Mouse (Mus musculus) heart, embryonic 16.5 days (tissue): Measurements from ENCODE around the gene Rgs7. TPM values are rescaled to one million over a fixed set of nuclear protein-coding genes. Genes with fewer than 3 reads are reported as not detected.

Source experiments
- ATAC-seq: fragments of 200-750 bp; cut with Nextera tagmentation; replicated peaks from 2 replicates; pipeline ENCODE4 v1.8.0; 2017; ENCODE audit warnings: moderate number of reproducible peaks; ENCODE audit not compliant: insufficient read depth, low FRiP score; ENCODE audit errors: extremely low read depth
- H3K27ac ChIP-seq: fragments of 300-500 bp; sonication (generic); 2 replicates; pipeline ENCODE4 v1.5.1; 2014; ENCODE audit warnings: mild to moderate bottlenecking, low read length, control low read depth, moderate library complexity
- H3K27me3 ChIP-seq: fragments of 300-500 bp; sonication (generic); 2 replicates; pipeline ENCODE4 v1.6.1; 2014; ENCODE audit warnings: low read length, mixed read lengths; ENCODE audit not compliant: control insufficient read depth, insufficient read depth
- H3K36me3 ChIP-seq: fragments of 300-500 bp; sonication (generic); 2 replicates; pipeline ENCODE4 v1.6.1; 2014; ENCODE audit not compliant: control insufficient read depth, insufficient read depth
- H3K4me1 ChIP-seq: fragments of 300-500 bp; sonication (generic); 2 replicates; pipeline ENCODE4 v1.6.1; 2014; ENCODE audit warnings: low read length, mixed read lengths; ENCODE audit not compliant: control insufficient read depth, insufficient read depth
- H3K4me2 ChIP-seq: fragments of 300-500 bp; sonication (generic); 2 replicates; pipeline ENCODE4 v1.6.1; 2014; ENCODE audit warnings: low read depth, mild to moderate bottlenecking, control low read depth, low read length
- H3K4me3 ChIP-seq: fragments of 300-500 bp; sonication (generic); 2 replicates; pipeline ENCODE4 v1.5.1; 2014; ENCODE audit warnings: mild to moderate bottlenecking, control low read depth, low read length
- H3K9ac ChIP-seq: fragments of 300-500 bp; sonication (generic); 2 replicates; pipeline ENCODE4 v1.6.1; 2014; ENCODE audit warnings: low read length, control low read depth
- H3K9me3 ChIP-seq: fragments of 300-500 bp; sonication (generic); replicated peaks from 2 replicates; pipeline ENCODE4 v1.6.1; 2016; ENCODE audit warnings: low read length; ENCODE audit not compliant: control insufficient read depth
- WGBS: fragments of 180-500 bp; shearing (Covaris S2); extraction: QIAGEN DNeasy Blood & Tissue Kit; methylation state at CpG from one replicate; pipeline ENCODE4 v1.1.7; 2014; 5-methylcytosine and 5-hydroxymethylcytosine counted together
- polyA plus RNA-seq: library from polyadenylated mRNA; unstranded; fragments of >200 nt; fragmentation: Nextera tagmentation; extraction: Ambion mirVana; gene quantifications from 2 replicates; pipeline ENCODE4 v1.2.1, GENCODE M21; 2015

Gene Rgs7
- polyA plus RNA-seq, 1 experiment from 2014 or later: 0.41 TPM

- H3K4me2 ChIP-seq: no peak overlapping the region
- WGBS: 89% methylated on average over 1 of the region's 1 CpGs
- no peaks in the 10 kb centered on the region for H3K4me1 ChIP-seq
- H3K4me3 ChIP-seq: no peak overlapping the region
- no peaks in the 10 kb centered on the region for H3K36me3 ChIP-seq
- H3K9me3 ChIP-seq: no peaks in the 10 kb centered on the region
- no peaks in the 10 kb centered on the region for H3K27me3 ChIP-seq
- ATAC-seq: no peak
- no peak overlapping the region for H3K27ac ChIP-seq
- no peak overlapping the region for H3K9ac ChIP-seq
Observed at GRCm38 (mm10) chr1:175346162-175346561, 146.1 kb downstream of the Rgs7 start.

GRCm38 (mm10) chr1:175336191-175336590, 156.1 kb downstream of the Rgs7 start:
- Histone ChIP-seq H3K36me3 (no peaks in the 10 kb centered on the region), H3K9ac (no peak overlapping the region), H3K4me3 (no peak overlapping the region), H3K27ac (no peak overlapping the region), H3K9me3 (no peaks in the 10 kb centered on the region), H3K27me3 (no peaks in the 10 kb centered on the region), H3K4me1 (peaks cover 9% of the 10 kb centered on the region; the same call in 1 of the 2 replicates), H3K4me2 (no peak overlapping the region)
- 67% methylated on average over 4 of the region's 4 CpGs for WGBS
- ATAC-seq: no peak

- Histone ChIP-seq H3K9ac (no peak overlapping the region), H3K36me3 (no peaks in the 10 kb centered on the region), H3K4me1 (peaks cover 9% of the 10 kb centered on the region; the same call in 1 of the 2 replicates), H3K4me2 (no peak overlapping the region), H3K4me3 (no peak overlapping the region), H3K9me3 (no peaks in the 10 kb centered on the region), H3K27me3 (no peaks in the 10 kb centered on the region), H3K27ac (no peak overlapping the region)
- WGBS: 46% methylated on average over 9 of the region's 9 CpGs
- ATAC-seq: no peak
Observed at GRCm38 (mm10) chr1:175333041-175333854, 159.1 kb downstream of the Rgs7 start.

GRCm38 (mm10) chr1:175329934-175330471, 162.3 kb downstream of the Rgs7 start:
- Histone ChIP-seq H3K4me2 (no peak overlapping the region), H3K27me3 (no peaks in the 10 kb centered on the region), H3K27ac (no peak overlapping the region), H3K36me3 (no peaks in the 10 kb centered on the region), H3K4me1 (peaks cover 9% of the 10 kb centered on the region; the same call in 1 of the 2 replicates), H3K9ac (no peak overlapping the region), H3K9me3 (no peaks in the 10 kb centered on the region), H3K4me3 (no peak overlapping the region)
- no peak for ATAC-seq
- 78% methylated on average over 3 of the region's 3 CpGs for WGBS

GRCm38 (mm10) chr1:175322781-175323180, 169.5 kb downstream of the Rgs7 start:
- no peak overlapping the region for H3K4me3 ChIP-seq
- H3K27ac ChIP-seq: no peak overlapping the region
- ATAC-seq: no peak

GRCm38 (mm10) chr1:175319205-175319604, 173.1 kb downstream of the Rgs7 start:
- ATAC-seq: no peak
- Histone ChIP-seq H3K4me1 (no peaks in the 10 kb centered on the region), H3K4me2 (no peak overlapping the region), H3K9me3 (no peaks in the 10 kb centered on the region), H3K27ac (no peak overlapping the region), H3K4me3 (no peak overlapping the region), H3K27me3 (no peaks in the 10 kb centered on the region), H3K9ac (no peak overlapping the region), H3K36me3 (no peaks in the 10 kb centered on the region)
- WGBS: 85% methylated on average over 9 of the region's 9 CpGs

More at GRCm38 (mm10) chr1:175322781-175323180, 169.5 kb downstream of the Rgs7 start:
- Histone ChIP-seq H3K9ac (no peak overlapping the region), H3K4me2 (no peak overlapping the region), H3K27me3 (no peaks in the 10 kb centered on the region), H3K36me3 (no peaks in the 10 kb centered on the region), H3K9me3 (no peaks in the 10 kb centered on the region), H3K4me1 (no peaks in the 10 kb centered on the region)

GRCm38 (mm10) chr1:175317264-175317663, 175.0 kb downstream of the Rgs7 start:
- Histone ChIP-seq H3K9me3 (no peaks in the 10 kb centered on the region), H3K4me1 (no peaks in the 10 kb centered on the region), H3K27me3 (no peaks in the 10 kb centered on the region), H3K4me3 (no peak overlapping the region), H3K27ac (no peak overlapping the region), H3K4me2 (no peak overlapping the region), H3K36me3 (no peaks in the 10 kb centered on the region), H3K9ac (no peak overlapping the region)
- no peak for ATAC-seq
- 14% methylated on average over 1 of the region's 1 CpGs for WGBS

- no peak overlapping the region for H3K4me3 ChIP-seq
- no peak overlapping the region for H3K27ac ChIP-seq
- no peak overlapping the region for H3K9ac ChIP-seq
- no peak for ATAC-seq
- WGBS: 55% methylated on average over 3 of the region's 3 CpGs
- H3K36me3 ChIP-seq: no peaks in the 10 kb centered on the region
- no peaks in the 10 kb centered on the region for H3K9me3 ChIP-seq
- no peaks in the 10 kb centered on the region for H3K4me1 ChIP-seq
- H3K4me2 ChIP-seq: no peak overlapping the region
- H3K27me3 ChIP-seq: no peaks in the 10 kb centered on the region
Observed at GRCm38 (mm10) chr1:175307604-175308003, 184.7 kb downstream of the Rgs7 start.

GRCm38 (mm10) chr1:175300895-175301294, 191.4 kb downstream of the Rgs7 start:
- Histone ChIP-seq H3K36me3 (no peaks in the 10 kb centered on the region), H3K9ac (no peak overlapping the region), H3K4me2 (no peak overlapping the region), H3K27me3 (no peaks in the 10 kb centered on the region), H3K9me3 (no peaks in the 10 kb centered on the region), H3K27ac (no peak overlapping the region), H3K4me3 (no peak overlapping the region), H3K4me1 (no peaks in the 10 kb centered on the region)
- 45% methylated on average over 1 of the region's 1 CpGs for WGBS
- ATAC-seq: no peak
